Mouse (Mus musculus): ENCODE measurements around the gene Nubpl.

The Nubpl gene

GRCm38 (mm10) chr12:52328488-52328887, 231.0 kb downstream of the Nubpl start:
- in situ Hi-C loops (cut with MboI, MseI): no loop called here

- in situ Hi-C loops (cut with MboI, MseI): no loop called here
Measured at GRCm38 (mm10) chr12:52335142-52335765, 237.7 kb downstream of the Nubpl start.

GRCm38 (mm10) chr12:52338136-52338753, 240.7 kb downstream of the Nubpl start:
- in situ Hi-C loops (cut with MboI, MseI): no loop called here

- in situ Hi-C loops (cut with MboI, MseI): no loop called here
Measured at GRCm38 (mm10) chr12:52346611-52347010, 249.1 kb downstream of the Nubpl start.

- in situ Hi-C loops (cut with MboI, MseI): no loop called here
Measured at GRCm38 (mm10) chr12:52350276-52350675, 252.7 kb downstream of the Nubpl start.

- in situ Hi-C loops (cut with MboI, MseI): no loop called here
Measured at GRCm38 (mm10) chr12:52359484-52359883, 261.9 kb downstream of the Nubpl start.

GRCm38 (mm10) chr12:52360136-52360535, 262.6 kb downstream of the Nubpl start:
- in situ Hi-C loops (cut with MboI, MseI): no loop called here

GRCm38 (mm10) chr12:52361198-52361597, 263.7 kb downstream of the Nubpl start:
- in situ Hi-C loops (cut with MboI, MseI): no loop called here

All from T-helper 2 cell (primary cell).